Mouse (Mus musculus) A20 (cell line): ENCODE results near the gene Tspan14.
A peak's percentile ranks its signal among the peaks of the same experiment; 100 is the strongest.

Experiments
- DNase-seq: peaks from one replicate; pipeline ENCODE4 v3.0.0-alpha.2; 2011; ENCODE audit warnings: low read depth, low spot score

Tspan14 gene

DNA sequence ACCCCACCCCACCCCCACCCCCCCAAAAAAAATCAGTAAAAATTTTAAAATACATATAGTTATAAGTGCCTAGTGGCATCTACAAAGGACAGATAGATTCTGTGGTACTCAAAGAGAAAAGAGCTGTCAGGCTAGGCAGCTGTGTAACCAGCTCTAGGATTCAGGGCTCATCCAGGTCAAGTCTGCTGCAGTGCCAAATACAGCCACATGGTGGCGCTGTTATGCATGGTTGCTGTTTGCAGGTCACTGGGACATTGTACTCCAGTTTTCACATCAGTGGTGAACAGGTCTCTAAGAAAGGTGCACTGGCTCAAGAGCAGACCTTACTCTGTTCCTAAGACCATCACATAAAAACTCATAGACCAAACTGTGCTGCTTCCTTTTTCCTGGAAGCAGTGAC is 49.0 kb downstream of the Tspan14 start:
- DNase-seq, result peak; percentile 78

DNA sequence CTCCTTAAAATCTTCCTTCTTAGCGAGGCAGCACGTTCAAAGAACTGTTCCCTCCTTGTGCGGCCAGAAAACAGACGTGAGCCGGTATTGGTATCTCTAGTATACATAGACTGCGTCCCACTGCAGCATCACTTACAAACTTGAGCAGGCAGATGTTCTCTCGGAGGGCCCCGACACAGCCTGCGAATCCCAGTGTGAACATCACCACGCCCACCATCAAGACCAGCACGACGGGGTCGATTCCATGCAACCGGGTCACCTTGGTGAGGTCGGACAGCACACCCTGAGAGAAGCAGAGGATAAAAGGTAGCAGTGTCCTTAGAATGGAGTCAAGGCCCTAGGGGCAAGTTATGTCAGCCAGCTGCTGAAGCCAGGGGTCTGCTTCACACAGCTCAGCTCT is 49.9 kb downstream of the Tspan14 start:
- DNase-seq, result no peak

DNA sequence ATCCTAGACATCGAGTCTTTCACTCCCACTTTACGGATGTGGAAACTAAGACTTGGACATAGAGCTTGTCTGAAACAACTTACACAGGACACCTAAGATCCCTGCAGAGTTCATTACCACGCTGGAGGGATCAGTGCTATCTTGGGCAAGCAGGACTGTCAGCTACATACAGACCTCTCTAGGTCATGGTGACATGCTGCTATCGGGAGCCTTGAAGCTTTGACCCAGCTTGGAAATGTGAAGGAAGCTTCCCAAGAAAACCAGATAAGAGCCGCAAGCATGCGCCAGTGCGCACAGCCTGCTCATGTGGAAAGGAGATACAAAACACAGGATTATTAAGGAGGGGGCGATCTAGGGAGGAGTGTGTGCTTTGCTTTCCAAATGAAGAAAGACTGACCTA is 50.8 kb downstream of the Tspan14 start:
- DNase-seq, result no peak

DNA sequence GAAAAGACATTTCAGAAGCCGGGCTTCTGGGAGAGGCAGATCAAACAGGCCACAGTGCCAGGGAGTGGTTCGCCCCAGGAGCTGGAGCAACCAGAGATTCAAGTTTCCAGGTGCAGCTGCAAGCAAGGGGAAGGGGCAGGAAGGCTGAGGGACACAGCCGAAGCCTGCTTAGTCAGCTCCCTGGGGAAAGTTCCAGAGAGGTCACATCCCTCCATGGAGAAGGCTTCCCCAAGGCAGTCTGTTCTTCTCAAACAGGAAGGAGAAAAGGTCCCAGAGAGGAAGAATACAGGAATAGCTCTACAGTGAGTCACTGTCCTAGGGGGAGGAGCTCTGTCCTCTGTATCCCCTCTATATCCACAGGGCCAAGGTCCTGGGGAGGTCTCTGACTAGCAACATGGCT is 51.9 kb downstream of the Tspan14 start:
- no peak for DNase-seq

DNA sequence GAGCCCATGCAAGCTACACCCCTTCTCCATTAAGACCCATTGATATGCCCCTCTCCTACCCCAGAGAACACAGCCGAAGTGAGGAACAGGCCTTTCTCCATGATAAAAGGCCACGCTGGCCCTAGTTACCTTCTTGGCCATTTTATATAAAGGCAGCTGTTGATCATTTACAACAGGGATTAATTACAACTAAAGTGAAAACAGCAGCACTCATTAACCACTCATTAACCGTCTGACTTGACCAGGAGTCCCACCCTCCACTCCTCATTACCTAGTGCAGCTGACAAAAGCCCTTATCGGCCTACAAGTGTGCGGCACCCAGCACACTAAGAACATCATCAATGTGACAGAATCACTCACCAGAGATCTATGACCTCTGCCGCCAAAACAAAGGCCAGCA is 52.9 kb downstream of the Tspan14 start:
- no peak for DNase-seq

DNA sequence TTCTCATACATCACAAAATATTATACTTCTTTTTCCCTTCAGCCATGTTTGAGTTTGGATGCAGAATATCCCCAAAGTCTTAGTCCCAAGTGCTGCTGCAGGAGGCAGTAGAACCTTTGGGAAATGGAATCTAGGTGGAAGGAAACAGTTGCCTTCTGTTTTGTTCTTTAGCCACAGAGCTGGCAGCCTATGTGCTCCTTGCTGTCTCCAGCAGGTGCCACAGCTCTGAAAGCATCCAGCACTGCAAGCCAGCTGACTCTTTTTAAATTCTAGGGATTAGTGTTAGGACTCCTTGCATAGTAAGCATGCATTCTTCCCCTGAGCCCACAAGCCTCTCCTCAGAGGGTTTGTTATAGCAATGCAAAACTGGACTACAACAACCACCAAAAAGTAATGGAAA is 55.1 kb downstream of the Tspan14 start:
- DNase-seq, result no peak

DNA sequence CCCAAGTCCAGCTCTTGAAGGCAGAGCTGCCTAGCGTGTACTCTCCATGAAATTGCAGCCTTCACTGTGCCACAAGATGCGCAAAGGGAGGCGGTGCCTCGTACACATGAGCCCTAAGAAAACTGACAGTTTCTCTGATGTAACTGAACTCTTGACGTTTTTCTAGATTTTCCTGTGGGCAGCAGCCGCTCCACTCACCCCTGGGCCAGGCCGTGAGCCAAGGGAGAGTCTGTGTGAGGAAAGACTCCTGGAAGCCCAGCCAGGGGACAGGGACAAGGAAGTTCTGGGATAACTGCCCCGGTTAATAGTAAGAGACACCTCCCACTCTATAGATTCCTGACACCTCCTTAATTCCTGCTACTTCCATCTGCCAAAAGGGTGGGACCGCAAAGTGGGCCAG is 57.8 kb downstream of the Tspan14 start:
- DNase-seq, result no peak

DNA sequence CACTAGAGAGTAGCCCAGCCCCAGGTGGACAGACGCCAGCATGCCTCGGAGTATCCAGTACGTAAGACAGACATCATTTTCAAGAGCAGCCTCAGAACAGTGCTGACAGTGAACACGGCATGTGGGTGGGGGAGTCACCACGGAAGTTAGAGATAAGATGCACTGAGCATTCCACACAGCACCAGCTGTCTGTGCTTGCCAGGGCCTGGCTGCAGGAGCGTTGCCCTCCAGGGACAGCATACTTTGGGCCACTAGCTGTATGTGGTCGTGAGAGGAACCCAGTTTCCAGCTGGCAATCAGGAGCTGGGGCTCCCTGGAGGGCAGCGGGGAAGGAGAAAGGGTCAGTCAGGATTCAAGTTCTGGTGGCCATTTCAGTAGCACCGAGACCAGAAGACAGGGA is 59.8 kb downstream of the Tspan14 start:
- DNase-seq, result no peak

DNA sequence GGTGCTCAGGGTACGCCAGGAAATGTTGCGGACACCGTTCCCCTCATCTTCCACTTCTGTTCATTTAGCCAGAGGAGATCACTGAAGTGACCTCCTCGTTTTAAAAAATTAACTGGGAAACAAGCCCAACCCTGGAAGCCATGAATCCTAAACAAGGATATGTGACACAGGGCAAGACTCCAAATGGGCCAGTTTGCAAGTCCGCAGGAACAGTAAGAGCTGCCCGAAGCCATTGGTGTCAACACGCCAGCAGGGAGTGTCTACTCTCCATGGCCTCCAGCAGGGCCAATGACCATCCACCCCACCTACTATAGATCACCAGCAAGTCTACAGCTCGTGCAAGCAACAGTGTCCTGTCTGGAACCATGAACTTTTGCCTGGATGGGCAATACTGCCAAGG is 60.8 kb downstream of the Tspan14 start:
- no peak for DNase-seq

DNA sequence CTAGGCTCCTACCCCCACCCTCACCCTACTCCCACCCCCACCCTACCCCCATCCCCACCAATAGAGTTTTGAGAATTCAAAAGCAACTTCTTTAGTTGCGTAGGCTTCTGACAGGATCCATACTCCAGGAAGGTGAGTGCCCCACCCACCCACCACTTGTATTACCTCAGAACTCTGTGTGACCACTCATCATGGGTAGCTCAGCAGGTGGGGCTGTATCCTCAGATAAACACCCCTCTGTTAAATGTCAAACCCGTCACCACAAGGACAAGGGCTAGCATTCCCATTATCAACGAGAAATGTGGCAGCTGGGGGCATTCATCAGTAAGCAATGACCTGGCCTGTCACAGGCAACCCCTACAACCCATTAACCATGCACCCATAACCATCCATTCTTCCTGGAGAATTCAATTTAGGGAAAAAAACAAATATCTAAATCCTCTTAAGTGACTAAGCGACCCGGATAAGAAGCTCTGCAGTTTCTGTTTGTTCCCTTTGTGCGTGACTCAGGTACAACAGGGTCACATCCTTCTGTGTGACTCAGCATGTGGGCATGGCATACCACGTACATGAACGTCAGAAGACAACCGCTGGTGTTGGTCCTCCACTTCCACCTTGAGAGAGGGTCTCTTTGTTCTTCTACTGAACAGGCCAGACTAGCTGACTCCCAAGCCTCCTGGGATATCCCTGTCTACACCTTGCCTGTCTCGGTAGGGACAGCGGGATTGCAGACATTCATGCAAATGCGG is 64.1 kb downstream of the Tspan14 start:
- DNase-seq, result no peak

DNA sequence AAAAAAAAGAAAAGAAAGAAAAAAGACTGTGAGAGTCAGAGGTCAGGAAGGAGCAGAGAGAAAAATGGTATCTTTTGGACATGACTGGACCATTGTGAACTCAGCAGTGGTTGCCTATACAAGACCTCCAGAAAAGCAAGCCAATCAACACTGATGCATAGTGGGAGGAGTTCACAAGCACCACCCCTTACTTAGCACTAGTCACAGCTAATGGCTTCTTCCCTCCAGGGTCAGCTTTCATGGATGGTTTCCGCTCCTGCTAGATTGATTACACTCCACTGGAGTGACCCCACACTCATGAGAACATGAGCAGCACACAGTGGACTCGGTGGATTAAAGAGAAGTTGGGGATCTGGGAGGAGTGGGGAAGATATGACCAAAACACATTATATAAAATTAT is 66.3 kb downstream of the Tspan14 start:
- DNase-seq, result no peak

DNA sequence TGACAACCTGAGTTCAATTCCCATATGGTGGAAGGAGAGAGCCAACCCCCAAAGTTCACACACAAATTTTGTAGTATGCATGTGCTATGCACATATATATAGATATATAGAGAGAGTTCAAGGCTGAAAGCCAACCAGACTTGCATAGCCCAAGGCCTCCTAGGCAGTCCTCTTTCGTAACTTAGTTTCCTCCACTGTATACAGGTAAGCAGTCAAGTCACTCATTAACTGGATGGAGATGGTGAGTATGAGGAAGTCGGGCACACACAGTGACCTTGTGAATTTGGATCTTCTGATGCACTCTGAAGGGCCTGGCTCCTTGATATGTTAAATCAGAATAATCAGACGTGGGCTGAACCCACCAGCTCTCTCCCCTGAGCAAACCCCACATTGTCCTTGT is 68.7 kb downstream of the Tspan14 start:
- no peak for DNase-seq

DNA sequence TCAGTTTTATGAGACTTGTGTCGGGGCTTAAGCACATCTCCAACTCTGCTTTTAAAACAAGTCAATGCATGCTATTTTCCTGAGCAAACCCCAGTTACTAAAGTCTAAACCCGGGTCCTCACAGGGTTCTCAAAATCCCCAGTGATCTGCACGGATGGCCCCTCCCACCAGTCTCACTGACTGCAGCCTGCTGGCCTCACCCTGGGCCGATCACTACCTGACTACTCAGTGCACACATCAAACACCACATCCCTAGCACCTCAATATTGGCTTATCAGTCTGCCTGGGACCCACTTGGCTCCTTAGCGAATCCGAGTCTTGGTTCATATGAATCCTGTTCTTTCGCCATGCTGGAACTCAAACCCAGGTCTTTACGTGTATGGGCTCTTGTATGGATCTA is 70.9 kb downstream of the Tspan14 start:
- no peak for DNase-seq

DNA sequence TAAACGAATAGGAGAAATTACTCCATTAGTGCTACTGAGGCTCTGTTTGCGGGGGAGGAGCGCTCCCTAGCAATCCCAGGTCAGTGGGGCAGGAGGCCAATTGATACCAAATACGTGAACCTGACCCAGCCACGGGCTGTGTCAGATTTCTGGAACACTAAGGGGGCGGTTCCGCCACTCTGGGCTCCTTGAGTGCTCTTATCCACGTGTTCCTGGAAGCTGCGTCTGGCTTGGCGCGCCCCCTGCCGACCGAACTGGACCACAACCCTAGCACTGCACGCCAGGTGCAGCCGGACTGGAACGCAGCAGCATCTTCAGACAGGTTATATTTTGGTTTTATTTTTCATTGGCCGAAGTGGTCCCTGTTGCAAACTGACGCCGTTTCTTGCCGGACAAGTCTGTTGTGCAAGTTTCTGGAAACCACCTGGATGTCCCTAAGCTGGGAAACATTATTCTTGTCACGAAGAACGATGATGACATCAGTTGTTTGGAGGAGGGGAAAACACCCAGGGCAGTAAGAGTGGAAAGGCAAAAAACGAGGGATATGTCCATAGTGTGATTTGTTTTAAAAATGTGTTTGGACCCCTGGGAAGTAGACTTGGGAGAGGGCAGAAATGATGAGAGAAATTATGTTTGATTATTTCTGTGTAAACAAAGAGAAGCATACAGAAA is 71.9 kb downstream of the Tspan14 start:
- peak; percentile 67 for DNase-seq

DNA sequence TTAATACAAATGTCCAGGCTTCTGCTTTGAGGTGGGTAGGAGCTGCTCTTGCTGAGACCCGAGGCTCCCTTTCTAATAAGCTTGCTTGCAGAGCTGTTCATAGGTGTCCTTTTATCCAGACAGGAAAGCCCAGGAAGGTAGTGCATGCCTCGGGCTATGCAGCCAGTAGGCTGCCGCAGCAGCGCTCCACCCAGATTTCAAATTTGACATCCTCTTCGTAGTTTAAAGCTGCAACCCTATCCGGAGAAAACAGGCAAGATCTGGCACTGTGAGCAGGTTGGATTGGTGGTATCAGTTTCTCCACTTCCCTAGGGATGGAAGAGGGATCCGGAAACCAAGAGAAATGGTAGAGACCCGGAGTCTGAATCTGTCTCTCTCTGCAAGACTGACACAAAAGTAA is 72.7 kb downstream of the Tspan14 start:
- DNase-seq, result no peak

DNA sequence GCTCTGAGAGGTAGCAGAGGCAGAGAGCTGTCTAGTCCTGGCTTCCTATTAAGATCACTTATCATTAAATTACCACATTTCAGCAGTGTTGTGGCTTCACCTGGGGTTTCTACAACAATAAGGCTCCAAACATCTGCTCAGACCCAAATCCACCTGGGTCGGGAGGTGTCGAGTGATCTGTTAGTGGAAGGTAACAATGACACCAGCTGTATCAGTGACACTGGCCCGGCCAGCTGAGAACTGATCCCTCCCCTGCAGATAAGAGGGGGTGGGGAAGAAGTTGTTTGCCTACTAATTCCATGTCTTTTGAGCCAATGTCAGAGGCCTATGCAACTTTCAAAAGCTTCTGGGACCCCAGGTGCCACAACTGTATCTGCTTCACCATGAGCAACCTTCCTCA is 73.4 kb downstream of the Tspan14 start, which contains the start of gene Sh2d4b:
TSS of gene Sh2d4b (minus strand) at position 71 of the 400 bp plus-strand sequence.
- no peak for DNase-seq

DNA sequence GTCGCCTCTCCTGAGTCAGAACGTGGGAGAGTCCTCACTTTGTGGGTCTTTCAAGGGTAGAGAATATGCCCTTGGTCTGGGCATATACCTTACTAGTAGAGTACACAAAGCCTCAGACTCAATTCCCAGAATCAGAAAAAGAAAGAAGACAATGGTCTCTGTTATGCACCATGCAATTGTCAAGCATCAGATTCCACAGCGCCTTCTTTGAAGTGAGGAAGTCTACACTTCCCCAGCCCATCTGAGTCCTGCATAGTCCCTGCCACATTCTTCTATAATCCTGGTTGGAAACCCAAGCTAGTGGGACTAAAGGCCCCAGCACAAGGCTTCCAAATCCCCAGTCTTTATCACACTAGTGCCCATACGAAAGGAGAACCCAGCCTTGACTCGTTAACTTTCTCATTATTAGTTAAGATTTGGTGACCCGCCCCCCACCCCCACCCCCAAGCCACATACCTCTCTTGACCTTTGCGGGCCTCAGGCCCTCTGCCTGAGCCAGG is 74.2 kb downstream of the Tspan14 start:
- DNase-seq, result no peak

DNA sequence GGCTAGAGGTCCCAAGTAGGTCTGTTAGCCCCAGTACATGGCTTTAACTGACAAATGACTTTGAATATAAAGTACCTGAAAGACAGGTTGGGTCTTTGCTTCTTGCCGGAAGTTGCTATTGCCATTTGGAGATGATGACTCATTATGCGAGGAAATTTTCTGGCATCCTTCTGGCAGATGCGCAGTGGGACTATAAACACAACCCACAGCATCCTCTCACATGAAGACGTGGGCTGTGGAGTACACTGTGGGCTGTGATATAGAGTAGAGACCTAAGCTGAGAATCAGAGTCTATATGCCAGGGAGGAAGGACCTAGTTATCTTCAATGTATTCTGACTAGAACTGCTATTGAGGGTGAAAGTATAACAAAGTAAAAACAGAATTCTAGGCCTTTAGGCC is 75.1 kb downstream of the Tspan14 start:
- no peak for DNase-seq

DNA sequence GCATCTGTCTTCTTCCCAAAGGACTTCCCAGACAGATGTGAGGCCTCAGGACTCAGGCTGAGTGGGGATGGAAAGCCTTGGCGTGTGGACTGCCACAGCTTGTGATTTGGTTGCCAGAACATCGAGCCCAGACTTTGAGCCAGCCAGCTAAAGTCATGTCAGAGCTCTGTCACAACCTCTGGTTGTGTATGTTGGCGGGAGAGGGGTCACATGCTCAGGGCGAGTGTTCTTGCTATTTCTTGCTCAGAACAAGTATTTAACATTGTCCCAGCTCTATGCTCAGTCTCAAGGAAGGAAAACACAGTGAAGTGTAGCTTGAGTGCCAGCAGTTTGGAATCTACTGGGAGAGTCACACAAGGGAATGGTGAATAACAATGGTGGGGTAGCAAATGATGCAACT is 76.9 kb downstream of the Tspan14 start:
- DNase-seq, result no peak

DNA sequence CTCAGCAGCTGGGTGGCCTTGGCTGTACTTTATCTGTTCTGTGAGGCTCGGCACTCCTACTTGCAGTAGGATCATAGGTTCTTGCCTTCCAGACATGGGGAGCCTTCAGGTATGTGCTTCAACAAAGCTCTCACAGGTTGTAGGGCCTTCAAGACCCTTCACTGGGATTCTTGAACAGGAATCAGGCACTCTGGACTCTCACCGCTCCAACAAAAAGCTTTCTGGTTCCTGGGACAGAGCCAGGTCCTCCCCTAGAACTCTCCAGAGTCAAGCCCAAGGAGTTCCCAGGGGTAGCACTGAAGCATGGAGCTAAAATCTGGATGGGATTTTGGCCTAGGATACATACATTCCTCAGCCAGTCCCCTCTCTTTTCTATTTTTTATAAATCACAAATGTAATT is 77.4 kb downstream of the Tspan14 start:
- no peak for DNase-seq

DNA sequence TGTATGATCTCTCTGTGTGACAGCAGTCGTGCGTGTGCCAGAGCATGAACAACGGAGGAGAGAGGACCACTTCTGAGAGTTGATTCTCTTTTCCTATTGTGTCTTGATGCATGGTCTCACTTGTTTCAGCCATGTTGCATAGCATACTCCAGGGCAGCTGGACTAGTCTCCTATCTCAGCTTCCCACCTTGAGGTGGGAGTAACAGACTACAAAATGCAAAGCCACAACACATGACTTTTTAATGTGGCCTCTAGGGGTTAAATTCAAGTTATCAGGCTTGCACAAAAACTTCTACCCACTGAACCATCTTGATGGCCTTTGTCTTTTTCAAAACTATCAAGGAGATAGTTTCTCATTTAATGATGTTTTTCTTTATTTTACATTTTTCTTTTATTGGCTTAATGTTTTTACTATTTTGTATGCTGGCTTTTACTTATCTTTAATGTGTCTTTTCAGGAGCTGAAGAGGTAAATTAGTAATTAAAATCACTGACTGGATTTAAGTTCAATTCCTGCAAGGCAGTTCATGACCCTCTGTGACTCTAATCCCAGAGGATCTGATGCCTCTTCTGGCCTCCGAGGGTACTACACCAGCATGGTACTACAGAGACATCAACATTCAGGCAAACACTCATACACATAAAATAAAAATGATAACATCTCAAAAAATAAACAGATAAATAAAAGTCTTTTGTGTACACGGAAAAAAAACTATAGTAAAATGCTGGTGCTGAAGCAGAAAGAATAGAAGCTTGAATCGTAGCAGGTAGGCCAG is 80.0 kb downstream of the Tspan14 start:
- DNase-seq, result no peak

DNA sequence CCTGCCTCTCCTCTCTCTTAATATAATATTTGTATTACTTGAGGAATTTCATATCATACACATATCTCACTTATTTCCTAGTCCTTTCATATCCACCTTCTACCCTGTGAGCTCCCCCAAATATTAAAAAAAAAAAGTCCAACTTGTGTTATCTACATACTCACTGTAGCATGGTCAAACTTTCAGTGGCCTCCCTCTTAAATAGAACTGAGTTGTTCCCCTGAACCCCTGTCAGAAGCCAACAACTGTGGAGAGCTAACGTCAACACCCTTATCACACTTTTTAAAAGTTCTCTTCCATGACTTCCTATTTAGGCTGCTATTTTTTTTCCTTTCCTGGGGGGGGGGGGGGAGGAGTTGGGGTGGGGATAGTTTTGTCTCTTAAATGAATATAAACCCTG is 80.9 kb downstream of the Tspan14 start:
- no peak for DNase-seq

DNA sequence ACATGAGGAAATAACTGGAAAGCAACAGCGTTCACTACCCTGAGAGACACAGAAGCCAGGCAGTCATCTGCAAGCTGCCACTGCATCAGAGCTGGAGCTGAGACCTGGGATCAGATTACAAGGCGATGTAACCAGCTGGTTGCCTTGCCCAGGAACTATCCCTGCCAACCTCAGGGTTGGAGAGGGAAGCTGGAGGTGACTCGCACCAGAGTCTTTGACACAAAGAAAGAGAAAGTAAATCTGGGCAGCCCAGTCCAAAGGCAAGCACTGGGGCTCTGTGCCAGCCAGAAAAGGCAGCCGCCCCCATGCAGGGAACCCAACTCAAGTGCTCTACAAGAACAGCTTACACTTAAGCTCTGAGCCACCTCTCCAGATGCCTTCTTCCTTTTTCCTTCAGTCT is 81.4 kb downstream of the Tspan14 start:
- DNase-seq, result no peak
